Mouse (Mus musculus): Measurements from ENCODE around the gene Cacnb2.

DNA sequence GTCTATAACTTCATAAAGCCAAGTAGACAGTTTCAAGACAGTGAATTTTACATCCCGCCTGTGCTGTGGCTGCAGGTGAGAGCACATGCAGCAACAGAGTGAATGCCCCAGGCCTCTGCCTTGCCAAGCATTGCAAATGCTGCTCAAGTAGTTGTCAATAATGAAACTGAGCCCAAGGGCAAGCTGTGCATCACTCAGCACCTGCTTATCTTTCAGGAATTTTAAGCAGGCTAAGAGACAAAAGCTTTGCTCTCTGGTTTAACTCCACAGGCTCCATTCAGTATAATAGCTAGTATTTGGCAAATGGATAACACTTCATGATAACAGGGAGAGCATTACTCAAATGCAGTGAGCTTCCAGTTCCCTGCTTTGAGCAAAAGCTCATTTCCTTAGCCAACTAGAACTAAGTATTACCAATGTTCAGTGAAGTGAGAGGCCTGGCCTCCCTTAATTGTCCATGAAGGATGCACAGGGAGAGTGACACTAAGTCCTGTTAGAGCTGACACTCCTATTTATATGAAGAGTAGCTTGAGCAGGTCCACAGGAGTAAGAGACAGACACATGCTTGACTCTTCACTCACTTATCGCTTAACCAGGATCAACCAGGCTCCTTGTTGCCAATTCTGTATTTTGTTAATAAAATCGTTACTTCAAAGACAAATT, 314.8 kb downstream of the Cacnb2 start:
- TF ChIP-seq POLR2A (IDR thresholded peaks at IDR 0.05; ENCODE audit: borderline replicate concordance, extremely low read depth, low read depth, low read length) (no peak), CTCF (IDR thresholded peaks at IDR 0.05; ENCODE audit: insufficient read depth, low read length) (no peak)

Data from lung, adult 2 months (tissue).